Mouse (Mus musculus): ENCODE results near the gene Cdk8.

Cdk8 gene

DNA sequence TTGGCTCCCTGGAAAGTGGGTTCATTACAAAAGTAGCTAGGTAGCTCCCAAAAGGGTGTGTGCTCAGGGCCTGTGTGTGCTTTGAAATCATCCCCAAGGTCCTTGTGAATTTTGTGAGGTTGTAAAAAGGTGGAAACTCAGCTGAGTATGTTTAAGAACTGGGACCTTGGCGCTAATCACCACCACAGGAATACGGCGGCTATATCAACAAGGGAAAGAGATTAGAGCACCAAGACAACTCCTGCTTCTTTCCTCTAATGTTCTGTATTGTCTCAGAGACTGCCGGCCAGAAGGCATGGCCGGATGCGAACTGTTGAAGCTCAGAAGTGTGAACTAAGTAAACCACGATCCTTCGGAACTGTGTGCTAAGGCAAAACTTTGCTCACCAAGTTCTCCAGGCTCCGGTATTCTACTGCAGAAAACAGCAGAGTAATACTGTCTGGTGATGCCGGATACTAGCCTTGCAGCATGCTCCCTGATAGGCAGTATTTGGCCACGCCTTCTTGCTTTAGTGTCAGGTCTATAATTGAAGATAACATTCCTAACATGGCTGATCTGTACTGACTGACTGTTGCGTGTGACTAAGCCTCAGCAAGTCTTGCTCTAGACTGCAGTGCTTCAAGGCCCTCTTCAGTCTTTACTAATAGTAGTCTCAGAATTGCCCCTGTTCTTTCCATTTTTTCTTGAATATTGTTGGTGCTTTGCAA, 19.5 kb downstream of the Cdk8 start:
- TF ChIP-seq GATA4 (IDR thresholded peaks at IDR 0.05; ENCODE audit: insufficient replicate concordance, low read length): no peak

- TF ChIP-seq GATA4 (IDR thresholded peaks at IDR 0.05; ENCODE audit: insufficient replicate concordance, low read length): no peak
Observed at GRCm38 (mm10) chr5:146251663-146252429, 20.8 kb downstream of the Cdk8 start.

GRCm38 (mm10) chr5:146253644-146254043, 22.6 kb downstream of the Cdk8 start:
- no peak for TF ChIP-seq GATA4 (IDR thresholded peaks at IDR 0.05; ENCODE audit: insufficient replicate concordance, low read length)

DNA sequence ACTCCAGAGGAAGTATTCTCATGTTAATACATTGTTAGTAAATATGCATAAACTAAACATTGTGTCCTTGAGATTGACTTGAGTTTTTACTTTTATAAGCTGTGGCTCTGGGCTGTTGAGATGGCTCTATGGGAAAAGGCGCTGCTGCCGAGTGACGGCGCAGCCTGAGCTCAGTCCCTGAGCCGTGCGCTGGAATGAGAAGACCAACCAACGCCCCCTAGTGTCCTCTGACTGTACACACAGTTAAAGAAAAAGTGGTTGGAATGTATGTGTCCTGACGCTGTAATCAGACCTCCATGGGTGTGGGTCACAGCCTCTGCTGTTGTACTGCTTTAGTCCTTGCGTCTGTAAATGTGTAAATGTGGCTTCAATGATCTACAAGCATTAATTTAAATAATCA, 29.0 kb downstream of the Cdk8 start:
- no peak for TF ChIP-seq GATA4 (IDR thresholded peaks at IDR 0.05; ENCODE audit: insufficient replicate concordance, low read length)

DNA sequence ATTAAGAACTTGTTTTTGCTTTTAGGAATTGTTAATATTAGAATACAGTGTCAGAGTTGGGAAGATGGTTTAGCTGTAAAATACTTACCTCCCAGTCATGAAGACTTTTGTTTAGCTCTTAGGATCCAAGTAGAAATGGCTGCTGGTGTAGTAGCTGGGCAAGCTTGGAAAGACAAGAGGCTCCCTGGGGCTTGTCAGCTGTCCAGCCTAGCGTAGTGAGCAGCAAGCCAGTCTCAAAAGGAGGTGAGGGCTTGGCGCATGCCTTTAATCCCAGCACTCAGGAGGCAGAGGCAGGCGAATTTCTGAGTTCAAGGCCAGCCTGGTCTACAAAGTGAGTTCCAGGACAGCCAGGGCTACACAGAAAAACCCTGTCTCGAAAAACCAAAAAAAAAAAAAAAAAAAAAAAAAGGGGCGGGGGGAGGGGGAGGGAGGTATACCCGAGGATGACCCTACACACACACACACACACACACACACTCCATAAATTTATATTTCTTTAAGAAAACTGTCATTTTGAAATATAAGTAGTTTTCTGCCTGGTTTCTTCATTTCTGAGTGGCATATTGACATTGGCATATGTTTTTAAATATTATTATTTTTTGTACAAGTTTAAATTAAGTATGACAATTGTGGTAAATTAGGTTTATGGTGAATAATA, 35.0 kb downstream of the Cdk8 start:
- TF ChIP-seq GATA4 (IDR thresholded peaks at IDR 0.05; ENCODE audit: insufficient replicate concordance, low read length): no peak

DNA sequence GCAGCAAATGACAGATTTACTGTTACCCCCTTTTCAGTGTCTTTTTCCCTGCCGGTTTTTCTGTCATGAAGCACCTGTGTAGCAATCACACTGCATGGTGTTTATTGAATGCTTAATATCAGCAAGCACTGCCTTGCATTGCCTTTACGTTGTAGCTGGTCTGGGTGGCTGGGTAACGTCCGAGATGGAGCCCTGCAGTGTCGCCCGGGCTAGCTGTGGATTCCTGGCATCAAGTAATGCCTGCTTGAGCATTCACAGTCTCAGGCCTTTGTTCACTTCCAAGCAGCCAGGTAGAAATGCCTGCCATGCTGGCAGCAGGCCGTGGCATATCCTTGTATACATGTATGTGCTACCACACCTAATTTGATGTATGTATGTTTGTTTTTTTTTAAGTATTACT, 36.7 kb downstream of the Cdk8 start:
- TF ChIP-seq GATA4 (IDR thresholded peaks at IDR 0.05; ENCODE audit: insufficient replicate concordance, low read length): no peak

DNA sequence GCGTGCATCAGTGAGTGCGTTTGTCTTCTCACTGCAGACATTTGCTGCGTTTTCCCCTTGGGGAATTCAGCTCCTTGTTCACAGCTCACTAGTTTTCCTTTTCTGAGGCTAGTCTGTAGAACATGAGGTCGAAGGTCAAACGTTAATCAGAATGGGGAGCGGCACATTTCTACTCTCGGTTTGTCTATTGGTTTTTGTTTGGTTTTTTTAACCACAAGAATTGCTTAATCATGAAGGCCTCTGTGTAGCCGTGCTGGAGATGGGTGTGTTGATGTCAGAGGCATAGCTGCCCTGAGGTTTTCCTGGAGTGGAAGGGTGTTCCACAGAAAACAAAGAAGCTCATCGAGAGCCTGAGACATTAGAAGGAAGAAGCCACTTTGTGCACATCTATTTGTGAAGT, 39.6 kb downstream of the Cdk8 start:
- no peak for TF ChIP-seq GATA4 (IDR thresholded peaks at IDR 0.05; ENCODE audit: insufficient replicate concordance, low read length)

DNA sequence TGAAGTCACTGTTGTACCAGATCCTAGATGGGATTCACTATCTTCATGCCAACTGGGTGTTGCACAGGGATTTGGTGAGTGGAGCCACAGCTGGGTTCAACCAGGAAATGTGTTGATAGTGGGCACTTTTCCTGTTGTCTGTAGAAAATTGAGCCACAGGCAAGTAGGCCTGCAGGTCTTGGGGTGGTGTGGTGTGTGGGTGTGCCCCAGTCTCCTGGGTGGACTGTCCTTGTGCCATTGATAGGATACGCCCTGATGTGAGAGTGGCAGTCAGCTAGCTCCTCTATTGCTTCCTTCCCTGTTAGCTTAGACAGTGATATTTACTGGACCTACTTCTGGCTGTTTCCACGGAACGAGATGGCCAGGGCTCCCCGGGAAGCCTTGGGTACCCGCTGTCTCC, 40.6 kb downstream of the Cdk8 start:
- TF ChIP-seq GATA4 (IDR thresholded peaks at IDR 0.05; ENCODE audit: insufficient replicate concordance, low read length): no peak

- TF ChIP-seq GATA4 (IDR thresholded peaks at IDR 0.05; ENCODE audit: insufficient replicate concordance, low read length): no peak
Observed at GRCm38 (mm10) chr5:146273096-146273495, 42.1 kb downstream of the Cdk8 start.

- no peak for TF ChIP-seq GATA4 (IDR thresholded peaks at IDR 0.05; ENCODE audit: insufficient replicate concordance, low read length)
Observed at GRCm38 (mm10) chr5:146274420-146275045, 43.5 kb downstream of the Cdk8 start.

GRCm38 (mm10) chr5:146277513-146277912, 46.5 kb downstream of the Cdk8 start:
- TF ChIP-seq GATA4 (IDR thresholded peaks at IDR 0.05; ENCODE audit: insufficient replicate concordance, low read length): no peak

DNA sequence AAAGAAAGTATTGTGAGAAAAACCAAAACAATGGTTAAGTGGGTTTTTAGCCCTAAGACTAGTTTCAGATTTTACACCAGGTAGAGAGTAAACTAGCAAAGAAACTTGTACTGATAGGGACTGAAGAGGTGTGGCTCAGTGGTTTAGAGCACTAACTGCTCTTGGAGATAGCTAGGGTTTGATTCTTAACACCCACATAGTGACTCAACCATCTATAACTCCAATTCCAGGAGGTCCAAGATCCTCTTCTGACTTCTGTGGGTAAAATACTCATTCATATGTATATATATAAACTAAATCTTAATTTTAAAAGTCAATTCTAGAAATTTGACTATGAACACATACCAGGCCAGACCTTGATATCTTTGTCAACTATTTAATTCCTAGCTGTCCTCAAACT, 49.0 kb downstream of the Cdk8 start:
- no peak for TF ChIP-seq GATA4 (IDR thresholded peaks at IDR 0.05; ENCODE audit: insufficient replicate concordance, low read length)

GRCm38 (mm10) chr5:146281241-146281818, 50.3 kb downstream of the Cdk8 start:
- TF ChIP-seq GATA4 (IDR thresholded peaks at IDR 0.05; ENCODE audit: insufficient replicate concordance, low read length): no peak

GRCm38 (mm10) chr5:146281884-146282579, 51.0 kb downstream of the Cdk8 start:
- no peak for TF ChIP-seq GATA4 (IDR thresholded peaks at IDR 0.05; ENCODE audit: insufficient replicate concordance, low read length)

- TF ChIP-seq GATA4 (IDR thresholded peaks at IDR 0.05; ENCODE audit: insufficient replicate concordance, low read length): no peak
Observed at GRCm38 (mm10) chr5:146283899-146284298, 52.9 kb downstream of the Cdk8 start.
